Mouse (Mus musculus): ENCODE data around the gene Lyz2. TPM values are rescaled to one million over a fixed set of nuclear protein-coding genes. Genes with fewer than 3 reads are reported as not detected.
"Not testable (repeated sequence)": the region's sequence is repeated elsewhere in the genome, so short reads cannot be mapped to it uniquely, and the experiment has no call there.

Lyz2 gene
- total RNA-seq, 1 experiment, result 0.13 TPM

- no peak for DNase-seq (ENCODE audit: low read depth, low spot score)
- no peak overlapping the region for H3K27ac ChIP-seq (ENCODE audit: insufficient read depth, low read depth, low read length, poor library complexity, severe bottlenecking)
- no peak for TF ChIP-seq MAFK (IDR thresholded peaks at IDR 0.05; ENCODE audit: insufficient read depth, low read depth, low read length)
- no peak for TF ChIP-seq ZC3H11A (IDR thresholded peaks at IDR 0.05; ENCODE audit: borderline replicate concordance, low read depth, low read length)
- TF ChIP-seq CHD2 (IDR thresholded peaks at IDR 0.05; ENCODE audit: low read depth, low read length), result no peak
- no peak for TF ChIP-seq ZNF384 (IDR thresholded peaks at IDR 0.05; ENCODE audit: low read depth, low read length)
- TF ChIP-seq HCFC1 (IDR thresholded peaks at IDR 0.05; ENCODE audit: borderline replicate concordance, insufficient read depth, low read length), result no peak
- in situ Hi-C loops (cut with MboI; ENCODE audit: low sequenced_read_pairs in 2 of 2, unreplicated experiment in 2 of 2), result no loop called here
- H3K9me3 ChIP-seq (ENCODE audit: control insufficient read depth, insufficient read depth, low read depth, low read length), result no peaks in the 10 kb centered on the region
- H3K9ac ChIP-seq (ENCODE audit: insufficient read depth, low read depth, low read length, poor library complexity, severe bottlenecking), result no peak overlapping the region
- H3K4me1 ChIP-seq (ENCODE audit: control insufficient read depth in 2 of 2, insufficient read depth in 2 of 2, low read length in 2 of 2, poor library complexity in 1 of 2), result no peaks in the 10 kb centered on the region
- no peak overlapping the region for H3K4me3 ChIP-seq (ENCODE audit: insufficient read depth in 1 of 2, low read depth in 1 of 2, low read length in 2 of 2, poor library complexity in 1 of 2, severe bottlenecking in 1 of 2)
- H3K36me3 ChIP-seq (ENCODE audit: control insufficient read depth, insufficient read depth, low read length, poor library complexity, severe bottlenecking), result no peaks in the 10 kb centered on the region
Measured at GRCm38 (mm10) chr10:117299901-117300520, 17.9 kb upstream of the Lyz2 start.

DNA sequence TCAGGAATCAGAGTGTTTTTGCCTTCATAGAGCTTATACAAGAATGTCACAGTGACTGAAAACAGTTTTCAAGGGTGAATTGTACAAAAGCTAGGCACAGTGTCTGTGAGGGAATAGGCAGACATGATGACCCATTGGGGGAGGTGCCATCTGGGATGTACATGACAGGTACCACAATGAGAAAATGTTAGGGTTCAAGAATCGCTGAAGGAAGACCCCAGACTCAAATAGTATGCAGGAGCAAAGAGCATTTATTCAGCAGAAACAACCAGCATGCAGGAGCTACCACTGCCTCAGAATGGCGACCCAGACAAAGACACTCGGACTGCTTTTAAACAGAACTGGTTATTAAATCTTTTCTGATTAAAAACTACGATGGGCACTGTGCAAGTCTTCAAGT, 17.0 kb upstream of the Lyz2 start:
- Histone ChIP-seq H3K4me1 (ENCODE audit: control insufficient read depth in 2 of 2, insufficient read depth in 2 of 2, low read length in 2 of 2, poor library complexity in 1 of 2) (no peaks in the 10 kb centered on the region), H3K36me3 (ENCODE audit: control insufficient read depth, insufficient read depth, low read length, poor library complexity, severe bottlenecking) (no peaks in the 10 kb centered on the region), H3K9ac (ENCODE audit: insufficient read depth, low read depth, low read length, poor library complexity, severe bottlenecking) (no peak overlapping the region), H3K9me3 (ENCODE audit: control insufficient read depth, insufficient read depth, low read depth, low read length) (no peaks in the 10 kb centered on the region), H3K4me3 (ENCODE audit: insufficient read depth in 1 of 2, low read depth in 1 of 2, low read length in 2 of 2, poor library complexity in 1 of 2, severe bottlenecking in 1 of 2) (no peak overlapping the region), H3K27ac (ENCODE audit: insufficient read depth, low read depth, low read length, poor library complexity, severe bottlenecking) (no peak overlapping the region)
- DNase-seq (ENCODE audit: low read depth, low spot score), result no peak
- in situ Hi-C loops (cut with MboI; ENCODE audit: low sequenced_read_pairs in 2 of 2, unreplicated experiment in 2 of 2), result no loop called here
- TF ChIP-seq CHD2 (IDR thresholded peaks at IDR 0.05; ENCODE audit: low read depth, low read length) (no peak), MAFK (IDR thresholded peaks at IDR 0.05; ENCODE audit: insufficient read depth, low read depth, low read length) (no peak), HCFC1 (IDR thresholded peaks at IDR 0.05; ENCODE audit: borderline replicate concordance, insufficient read depth, low read length) (no peak), ZNF384 (IDR thresholded peaks at IDR 0.05; ENCODE audit: low read depth, low read length) (no peak), ZC3H11A (IDR thresholded peaks at IDR 0.05; ENCODE audit: borderline replicate concordance, low read depth, low read length) (no peak)

GRCm38 (mm10) chr10:117298336-117298735, 16.2 kb upstream of the Lyz2 start:
- Histone ChIP-seq H3K4me1 (ENCODE audit: control insufficient read depth in 2 of 2, insufficient read depth in 2 of 2, low read length in 2 of 2, poor library complexity in 1 of 2) (no peaks in the 10 kb centered on the region), H3K36me3 (ENCODE audit: control insufficient read depth, insufficient read depth, low read length, poor library complexity, severe bottlenecking) (no peaks in the 10 kb centered on the region), H3K9ac (ENCODE audit: insufficient read depth, low read depth, low read length, poor library complexity, severe bottlenecking) (no peak overlapping the region), H3K27ac (ENCODE audit: insufficient read depth, low read depth, low read length, poor library complexity, severe bottlenecking) (no peak overlapping the region), H3K9me3 (ENCODE audit: control insufficient read depth, insufficient read depth, low read depth, low read length) (no peaks in the 10 kb centered on the region), H3K4me3 (ENCODE audit: insufficient read depth in 1 of 2, low read depth in 1 of 2, low read length in 2 of 2, poor library complexity in 1 of 2, severe bottlenecking in 1 of 2) (no peak overlapping the region)
- DNase-seq (ENCODE audit: low read depth, low spot score), result no peak
- in situ Hi-C loops (cut with MboI; ENCODE audit: low sequenced_read_pairs in 2 of 2, unreplicated experiment in 2 of 2), result no loop called here
- no peak for TF ChIP-seq ZNF384 (IDR thresholded peaks at IDR 0.05; ENCODE audit: low read depth, low read length)

- TF ChIP-seq CHD2 (IDR thresholded peaks at IDR 0.05; ENCODE audit: low read depth, low read length), result no peak
- TF ChIP-seq ZC3H11A (IDR thresholded peaks at IDR 0.05; ENCODE audit: borderline replicate concordance, low read depth, low read length), result no peak
- TF ChIP-seq ZNF384 (IDR thresholded peaks at IDR 0.05; ENCODE audit: low read depth, low read length), result no peak
- no peak for TF ChIP-seq MAFK (IDR thresholded peaks at IDR 0.05; ENCODE audit: insufficient read depth, low read depth, low read length)
- TF ChIP-seq HCFC1 (IDR thresholded peaks at IDR 0.05; ENCODE audit: borderline replicate concordance, insufficient read depth, low read length), result no peak
Measured at GRCm38 (mm10) chr10:117292671-117293070, 10.6 kb upstream of the Lyz2 start, which contains the start of gene Lyz1. Gene Lyz1 (minus strand): TSS chr10:117292868.

DNA sequence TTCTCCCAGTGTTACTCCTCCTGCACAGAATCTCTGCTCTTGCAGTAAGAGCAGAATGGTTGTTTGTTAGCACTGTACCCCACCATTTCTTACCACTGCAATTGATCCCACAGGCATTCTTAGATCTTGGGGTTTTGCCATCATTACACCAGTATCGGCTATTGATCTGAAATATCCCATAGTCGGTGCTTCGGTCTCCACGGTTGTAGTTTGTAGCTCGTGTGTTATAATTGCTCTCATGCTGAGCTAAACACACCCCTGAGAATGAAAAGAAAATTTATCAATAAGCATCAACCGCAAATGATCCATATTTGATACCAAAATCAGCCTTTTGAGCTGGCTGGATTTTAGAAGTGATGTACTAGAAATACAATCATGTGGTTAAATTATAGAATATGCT, 8.8 kb upstream of the Lyz2 start:
- H3K4me3 ChIP-seq (ENCODE audit: insufficient read depth in 1 of 2, low read depth in 1 of 2, low read length in 2 of 2, poor library complexity in 1 of 2, severe bottlenecking in 1 of 2); H3K4me1 ChIP-seq (ENCODE audit: control insufficient read depth in 2 of 2, insufficient read depth in 2 of 2, low read length in 2 of 2, poor library complexity in 1 of 2); H3K9ac ChIP-seq (ENCODE audit: insufficient read depth, low read depth, low read length, poor library complexity, severe bottlenecking); H3K36me3 ChIP-seq (ENCODE audit: control insufficient read depth, insufficient read depth, low read length, poor library complexity, severe bottlenecking); H3K27ac ChIP-seq (ENCODE audit: insufficient read depth, low read depth, low read length, poor library complexity, severe bottlenecking); H3K9me3 ChIP-seq (ENCODE audit: control insufficient read depth, insufficient read depth, low read depth, low read length); in situ Hi-C loops (cut with MboI; ENCODE audit: low sequenced_read_pairs in 2 of 2, unreplicated experiment in 2 of 2); DNase-seq (ENCODE audit: low read depth, low spot score): not testable (repeated sequence)

More at GRCm38 (mm10) chr10:117292671-117293070, 10.6 kb upstream of the Lyz2 start, which contains the start of gene Lyz1:
- H3K27ac ChIP-seq (ENCODE audit: insufficient read depth, low read depth, low read length, poor library complexity, severe bottlenecking), result no peak within 1 kb of the TSS
- no peak for DNase-seq (ENCODE audit: low read depth, low spot score)
- H3K9me3 ChIP-seq (ENCODE audit: control insufficient read depth, insufficient read depth, low read depth, low read length), result no peaks in the 10 kb centered on the region
- no peaks in the 10 kb centered on the region for H3K4me1 ChIP-seq (ENCODE audit: control insufficient read depth in 2 of 2, insufficient read depth in 2 of 2, low read length in 2 of 2, poor library complexity in 1 of 2)
- H3K4me3 ChIP-seq (ENCODE audit: insufficient read depth in 1 of 2, low read depth in 1 of 2, low read length in 2 of 2, poor library complexity in 1 of 2, severe bottlenecking in 1 of 2), result no peak within 1 kb of the TSS
- H3K36me3 ChIP-seq (ENCODE audit: control insufficient read depth, insufficient read depth, low read length, poor library complexity, severe bottlenecking), result no peaks in the 10 kb centered on the region
- in situ Hi-C loops (cut with MboI; ENCODE audit: low sequenced_read_pairs in 2 of 2, unreplicated experiment in 2 of 2), result no loop called here
- no peak within 1 kb of the TSS for H3K9ac ChIP-seq (ENCODE audit: insufficient read depth, low read depth, low read length, poor library complexity, severe bottlenecking)
